In genomic region chrX:20961477-20962378, GRCm38 (mm10) we compare ENCODE assay signal across 7 mouse cellular contexts. TPM values are rescaled to one million over a fixed set of nuclear protein-coding genes. Genes with fewer than 3 reads are reported as not detected.
A peak's percentile ranks its signal among the peaks of the same experiment; 100 is the strongest.
DNase-seq lines count a peak whose midpoint lies in the region; ATAC-seq lines count a peak whose summit lies in the region.

Gene Uxt (minus strand): TSS chrX:20962017.

- peak within 1 kb of the TSS; percentile 36 for H3K4me2 ChIP-seq in limb, embryonic 11.5 days (ENCODE audit: low read depth, severe bottlenecking)
- peak within 1 kb of the TSS; percentile 51 for H3K4me2 ChIP-seq in midbrain, embryonic 14.5 days (ENCODE audit: low read length)

- no peaks in the 10 kb centered on the region for H3K27me3 ChIP-seq in embryonic facial prominence, embryonic 10.5 days (replicated peaks; ENCODE audit: low read depth, poor library complexity, severe bottlenecking)
- H3K27me3 ChIP-seq in limb, embryonic 11.5 days (ENCODE audit: control insufficient read depth, insufficient read depth, low read length), result no peaks in the 10 kb centered on the region
- no peaks in the 10 kb centered on the region for H3K27me3 ChIP-seq in midbrain, embryonic 14.5 days (ENCODE audit: control insufficient read depth, insufficient read depth, low read length)

- peaks cover 11% of the 10 kb centered on the region for H3K36me3 ChIP-seq in embryonic facial prominence, embryonic 10.5 days (replicated peaks)
- no peaks in the 10 kb centered on the region for H3K36me3 ChIP-seq in limb, embryonic 11.5 days (ENCODE audit: control insufficient read depth, insufficient read depth, low read length)
- H3K36me3 ChIP-seq in midbrain, embryonic 14.5 days (ENCODE audit: control insufficient read depth, insufficient read depth, low read length), result no peaks in the 10 kb centered on the region

- peak within 1 kb of the TSS; percentile 66 for H3K27ac ChIP-seq in embryonic facial prominence, embryonic 10.5 days (replicated peaks)
- no peak within 1 kb of the TSS for H3K27ac ChIP-seq in limb, embryonic 11.5 days (replicated peaks; ENCODE audit: low read depth, low read length)
- peak within 1 kb of the TSS; percentile 70 for H3K27ac ChIP-seq in midbrain, embryonic 14.5 days (replicated peaks; ENCODE audit: low read depth, low read length)

- no peaks in the 10 kb centered on the region for H3K4me1 ChIP-seq in embryonic facial prominence, embryonic 10.5 days
- H3K4me1 ChIP-seq in limb, embryonic 11.5 days (ENCODE audit: control insufficient read depth, insufficient read depth, low read length), result no peaks in the 10 kb centered on the region
- no peaks in the 10 kb centered on the region for H3K4me1 ChIP-seq in midbrain, embryonic 14.5 days (ENCODE audit: control insufficient read depth, insufficient read depth, low read length)

- H3K9ac ChIP-seq in limb, embryonic 11.5 days (ENCODE audit: low read length), result peak within 1 kb of the TSS; percentile 37; the same call in 1 of the 2 replicates
- peak within 1 kb of the TSS; percentile 42; the same call in 1 of the 2 replicates for H3K9ac ChIP-seq in midbrain, embryonic 14.5 days (replicated peaks; ENCODE audit: low read length)

- WGBS in embryonic facial prominence, embryonic 10.5 days, result 23% methylated on average over 57 of the region's 57 CpGs
- 18% methylated on average over 57 of the region's 57 CpGs for WGBS in limb, embryonic 11.5 days
- WGBS in midbrain, embryonic 14.5 days, result 28% methylated on average over 57 of the region's 57 CpGs

- H3K9me3 ChIP-seq in embryonic facial prominence, embryonic 10.5 days, result no peaks in the 10 kb centered on the region
- H3K9me3 ChIP-seq in limb, embryonic 11.5 days (ENCODE audit: control insufficient read depth, low read length), result no peaks in the 10 kb centered on the region
- no peaks in the 10 kb centered on the region for H3K9me3 ChIP-seq in midbrain, embryonic 14.5 days (ENCODE audit: control insufficient read depth, low read length)

- peak within 1 kb of the TSS; percentile 63 for H3K4me3 ChIP-seq in embryonic facial prominence, embryonic 10.5 days
- H3K4me3 ChIP-seq in limb, embryonic 11.5 days (ENCODE audit: low read depth, low read length), result peak within 1 kb of the TSS; percentile 41
- peak within 1 kb of the TSS; percentile 50 for H3K4me3 ChIP-seq in midbrain, embryonic 14.5 days (replicated peaks; ENCODE audit: low read depth, low read length)

- peak; percentile 99 for ATAC-seq in granulocyte monocyte progenitor cell, adult 5-6 weeks (replicated peaks; ENCODE audit: poor library complexity, severe bottlenecking)
- peak; percentile 94 for ATAC-seq in limb, embryonic 11.5 days (ENCODE audit: insufficient number of reproducible peaks, low FRiP score, low TSS enrichment, low read depth)
- ATAC-seq in midbrain, embryonic 14.5 days (ENCODE audit: low FRiP score, low TSS enrichment), result peak; percentile 97

- peak; percentile 90 for DNase-seq in adrenal gland, postnatal 10 days
- DNase-seq in embryonic facial prominence, embryonic 10.5 days (ENCODE audit: low spot score), result peak; percentile 92
- DNase-seq in kidney, adult 18-20 months, result peak; percentile 88
- peak; percentile 90 for DNase-seq in limb, embryonic 11.5 days (ENCODE audit: low spot score)
- DNase-seq in midbrain, embryonic 14.5 days, result peak; percentile 93
- peak; percentile 72 to 76 for DNase-seq in spleen, adult 18-20 months

RNA-seq across cellular contexts. Expression of gene Uxt, which starts in this region (rescaled TPM):
- 10 to 100 TPM; 36.0 to 42.0 TPM for total RNA-seq in adrenal gland, postnatal 10 days (2021)
- polyA plus RNA-seq in embryonic facial prominence, embryonic 10.5 days (2016; fragmentation: Nextera tagmentation; extraction: Ambion mirVana), result 67.6 and 69.7 TPM in 2 replicates
- total RNA-seq in granulocyte monocyte progenitor cell, adult 5-6 weeks (2014; fragmentation: Nextera tagmentation), result 52.4 and 85.8 TPM in 2 replicates
- total RNA-seq in granulocyte monocyte progenitor cell, adult 5-6 weeks (2017), result 37.4 and 47.4 TPM in 2 replicates
- polyA plus RNA-seq in limb, embryonic 11.5 days (2014; fragmentation: Nextera tagmentation; extraction: Ambion mirVana), result 53.2 and 56.2 TPM in 2 replicates
- 32.9 and 37.3 TPM in 2 replicates for polyA plus RNA-seq in midbrain, embryonic 14.5 days (2014; fragmentation: Nextera tagmentation; extraction: Ambion mirVana)
